Mouse (Mus musculus) liver, embryonic 13.5 days (tissue): ENCODE measurements at regions not wholly inside any gene's neighbourhood (a gene's known extent, or its start where the extent isn't known, plus 50 kb on each side); places are given as distances from the start of the nearest gene placed in this dataset.

ENCODE experiments used
- ATAC-seq: fragments of 200-750 bp; cut with Nextera tagmentation; 2 replicates; pipeline ENCODE4 v1.8.0; 2017; ENCODE audit warnings: low read depth, mild to moderate bottlenecking, moderate number of reproducible peaks, moderate library complexity
- DNase-seq: peaks from one replicate; pipeline ENCODE4 v3.0.0; 2022
- H3K27ac ChIP-seq: fragments of 300-500 bp; sonication (generic); 2 replicates; pipeline ENCODE4 v1.5.1; 2015; ENCODE audit warnings: moderate library complexity, mild to moderate bottlenecking, inconsistent platforms
- H3K27me3 ChIP-seq: fragments of 300-500 bp; sonication (generic); 2 replicates; pipeline ENCODE4 v1.6.1; 2015; ENCODE audit warnings: mild to moderate bottlenecking, inconsistent platforms
- H3K36me3 ChIP-seq: fragments of 300-500 bp; sonication (generic); 2 replicates; pipeline ENCODE4 v1.6.1; 2015; ENCODE audit warnings: mild to moderate bottlenecking, inconsistent platforms
- H3K4me1 ChIP-seq: fragments of 300-500 bp; sonication (generic); replicated peaks from 2 replicates; pipeline ENCODE4 v1.6.1; 2015; ENCODE audit warnings: inconsistent platforms
- H3K4me2 ChIP-seq: fragments of 300-500 bp; sonication (generic); 2 replicates; pipeline ENCODE4 v1.6.1; 2015; ENCODE audit warnings: inconsistent platforms, mild to moderate bottlenecking, moderate library complexity
- H3K4me3 ChIP-seq: fragments of 300-500 bp; sonication (generic); replicated peaks from 2 replicates; pipeline ENCODE4 v1.5.1; 2015; ENCODE audit warnings: mild to moderate bottlenecking, inconsistent platforms
- H3K9ac ChIP-seq: fragments of 300-500 bp; sonication (generic); 2 replicates; pipeline ENCODE4 v1.6.1; 2015; ENCODE audit warnings: mild to moderate bottlenecking, inconsistent platforms
- H3K9me3 ChIP-seq: fragments of 300-500 bp; sonication (generic); replicated peaks from 2 replicates; pipeline ENCODE4 v1.6.1; 2016; ENCODE audit warnings: inconsistent platforms
- WGBS: fragments of 180-500 bp; shearing (Covaris S2); methylation state at CpG from one replicate; pipeline ENCODE4 v1.1.7; 2015; ENCODE audit not compliant: insufficient replicate concordance; 5-methylcytosine and 5-hydroxymethylcytosine counted together

- Histone ChIP-seq H3K27me3 (no peaks in the 10 kb centered on the region), H3K4me2 (peak overlapping the region; percentile 23; the same call in 1 of the 2 replicates), H3K9ac (no peak overlapping the region), H3K36me3 (no peaks in the 10 kb centered on the region), H3K4me3 (no peak overlapping the region), H3K9me3 (no peaks in the 10 kb centered on the region), H3K27ac (no peak overlapping the region), H3K4me1 (no peaks in the 10 kb centered on the region)
- ATAC-seq (peak; percentile 85), DNase-seq (peak; percentile 6)
- 56% methylated on average over 19 of the region's 19 CpGs for WGBS
These were observed 575.7 kb downstream of the Robo2 start for GRCm38 (mm10) chr16:73835715-73836440.

GRCm38 (mm10) chr16:73821387-73822338 is 590.0 kb downstream of the Robo2 start:
- 0 out of 2 replicates have a peak overlapping the region, but pooled peaks have one; percentile 16 for H3K4me3 ChIP-seq
- peak; percentile 66 for DNase-seq

GRCm38 (mm10) chr16:73804572-73804971 is 607.1 kb downstream of the Robo2 start:
- no peaks in the 10 kb centered on the region for H3K36me3 ChIP-seq
- no peak overlapping the region for H3K4me3 ChIP-seq
- no peak overlapping the region for H3K9ac ChIP-seq
- DNase-seq (no peak), ATAC-seq (no peak)
- H3K4me1 ChIP-seq: no peaks in the 10 kb centered on the region
- 71% methylated on average over 3 of the region's 3 CpGs for WGBS
- H3K27ac ChIP-seq: no peak overlapping the region
- no peak overlapping the region for H3K4me2 ChIP-seq
- H3K9me3 ChIP-seq: no peaks in the 10 kb centered on the region
- H3K27me3 ChIP-seq: no peaks in the 10 kb centered on the region

More at GRCm38 (mm10) chr16:73821387-73822338, 590.0 kb downstream of the Robo2 start:
- Histone ChIP-seq H3K9ac (peak overlapping the region; percentile 49; the same call in 1 of the 2 replicates), H3K4me1 (peaks cover 18% of the 10 kb centered on the region), H3K27ac (peak overlapping the region; percentile 93), H3K9me3 (no peaks in the 10 kb centered on the region), H3K27me3 (no peaks in the 10 kb centered on the region), H3K4me2 (peak overlapping the region; percentile 39), H3K36me3 (no peaks in the 10 kb centered on the region)
- WGBS: 12% methylated on average over 10 of the region's 10 CpGs
- ATAC-seq: peak; percentile 100

GRCm38 (mm10) chr16:73796528-73797171 is 615.0 kb downstream of the Robo2 start:
- ATAC-seq (no peak), DNase-seq (no peak)
- no peak overlapping the region for H3K9ac ChIP-seq
- no peaks in the 10 kb centered on the region for H3K36me3 ChIP-seq
- WGBS: 68% methylated on average over 6 of the region's 6 CpGs
- H3K27me3 ChIP-seq: no peaks in the 10 kb centered on the region
- H3K4me3 ChIP-seq: no peak overlapping the region
- no peak overlapping the region for H3K4me2 ChIP-seq
- H3K9me3 ChIP-seq: no peaks in the 10 kb centered on the region
- no peak overlapping the region for H3K27ac ChIP-seq
- no peaks in the 10 kb centered on the region for H3K4me1 ChIP-seq

- no peak for DNase-seq
- H3K36me3 ChIP-seq: no peaks in the 10 kb centered on the region
- no peak overlapping the region for H3K9ac ChIP-seq
- WGBS: 77% methylated on average over 2 of the region's 2 CpGs
- no peaks in the 10 kb centered on the region for H3K4me1 ChIP-seq
- H3K27me3 ChIP-seq: no peaks in the 10 kb centered on the region
- no peak overlapping the region for H3K4me2 ChIP-seq
- no peak overlapping the region for H3K4me3 ChIP-seq
- no peak for ATAC-seq
- H3K27ac ChIP-seq: no peak overlapping the region
- no peaks in the 10 kb centered on the region for H3K9me3 ChIP-seq
These were observed 626.6 kb downstream of the Robo2 start for GRCm38 (mm10) chr16:73785074-73785438.

GRCm38 (mm10) chr16:73784296-73785073 is 627.1 kb downstream of the Robo2 start:
- Histone ChIP-seq H3K27me3 (no peaks in the 10 kb centered on the region), H3K4me2 (no peak overlapping the region), H3K27ac (no peak overlapping the region), H3K4me1 (no peaks in the 10 kb centered on the region), H3K4me3 (no peak overlapping the region), H3K9ac (no peak overlapping the region), H3K9me3 (no peaks in the 10 kb centered on the region), H3K36me3 (no peaks in the 10 kb centered on the region)
- DNase-seq (no peak), ATAC-seq (no peak)
- 61% methylated on average over 10 of the region's 10 CpGs for WGBS

- Histone ChIP-seq H3K9ac (no peak overlapping the region), H3K4me3 (no peak overlapping the region), H3K4me2 (no peak overlapping the region), H3K27me3 (no peaks in the 10 kb centered on the region), H3K4me1 (no peaks in the 10 kb centered on the region), H3K36me3 (no peaks in the 10 kb centered on the region), H3K9me3 (no peaks in the 10 kb centered on the region), H3K27ac (no peak overlapping the region)
- ATAC-seq: no peak
- 67% methylated on average over 5 of the region's 5 CpGs for WGBS
- no peak for DNase-seq
These were observed 639.2 kb downstream of the Robo2 start for GRCm38 (mm10) chr16:73772454-73772853.

- no peak for DNase-seq
These were observed 641.2 kb downstream of the Robo2 start for GRCm38 (mm10) chr16:73770440-73770856.

GRCm38 (mm10) chr16:73769729-73770128 is 641.9 kb downstream of the Robo2 start:
- H3K4me3 ChIP-seq: no peak overlapping the region
- no peak for DNase-seq
- H3K27me3 ChIP-seq: no peaks in the 10 kb centered on the region
- H3K4me1 ChIP-seq: no peaks in the 10 kb centered on the region
- H3K9ac ChIP-seq: no peak overlapping the region
- no peak for ATAC-seq
- H3K9me3 ChIP-seq: no peaks in the 10 kb centered on the region
- WGBS: 64% methylated on average over 5 of the region's 5 CpGs
- no peak overlapping the region for H3K4me2 ChIP-seq
- H3K36me3 ChIP-seq: no peaks in the 10 kb centered on the region
- H3K27ac ChIP-seq: no peak overlapping the region

More at GRCm38 (mm10) chr16:73770440-73770856, 641.2 kb downstream of the Robo2 start:
- 38% methylated on average over 5 of the region's 5 CpGs for WGBS
- no peak overlapping the region for H3K9ac ChIP-seq
- no peak overlapping the region for H3K4me3 ChIP-seq
- H3K27ac ChIP-seq: no peak overlapping the region
- H3K4me1 ChIP-seq: no peaks in the 10 kb centered on the region
- no peaks in the 10 kb centered on the region for H3K36me3 ChIP-seq
- no peak for ATAC-seq
- H3K4me2 ChIP-seq: no peak overlapping the region
- no peaks in the 10 kb centered on the region for H3K27me3 ChIP-seq
- no peaks in the 10 kb centered on the region for H3K9me3 ChIP-seq

GRCm38 (mm10) chr16:73768706-73769105 is 642.9 kb downstream of the Robo2 start:
- Histone ChIP-seq H3K36me3 (no peaks in the 10 kb centered on the region), H3K27ac (no peak overlapping the region), H3K9ac (no peak overlapping the region), H3K9me3 (no peaks in the 10 kb centered on the region), H3K27me3 (no peaks in the 10 kb centered on the region), H3K4me3 (no peak overlapping the region), H3K4me1 (no peaks in the 10 kb centered on the region), H3K4me2 (no peak overlapping the region)
- WGBS: 57% methylated on average over 2 of the region's 2 CpGs
- no peak for ATAC-seq
- DNase-seq: no peak
